Mouse (Mus musculus) heart, postnatal 10 days (tissue): Measurements from ENCODE around the gene Nat8f1. TPM values are rescaled to one million over a fixed set of nuclear protein-coding genes. Genes with fewer than 3 reads are reported as not detected.
"Not testable (repeated sequence)": the region's sequence is repeated elsewhere in the genome, so short reads cannot be mapped to it uniquely, and the experiment has no call there.

ENCODE experiments used
- DNase-seq, 2 experiments: peaks; one replicate each; pipeline ENCODE4 v3.0.0; 2021
- intact Hi-C: fragments of 180-260 bp; cut with DNase I; formaldehyde crosslinking; loops from one replicate; pipeline ENCODE4 v1.15.1; 2025
- total RNA-seq, 2 experiments: library from RNA; stranded (reverse); gene quantifications; 2 replicates each; pipeline ENCODE4 v1.2.3; 2021

Gene Nat8f1
- total RNA-seq, 2 experiments from 2014 or later: 1.4 to 2.1 TPM

- intact Hi-C loops: loop anchor here (10.0 kb wide), 2 partner anchors 255 to 445 kb away; no protein-coding TSS in a partner anchor
- DNase-seq: no peak
Measured at GRCm38 (mm10) chr6:85909704-85910103, 5.8 kb downstream of the Nat8f1 start.

DNA sequence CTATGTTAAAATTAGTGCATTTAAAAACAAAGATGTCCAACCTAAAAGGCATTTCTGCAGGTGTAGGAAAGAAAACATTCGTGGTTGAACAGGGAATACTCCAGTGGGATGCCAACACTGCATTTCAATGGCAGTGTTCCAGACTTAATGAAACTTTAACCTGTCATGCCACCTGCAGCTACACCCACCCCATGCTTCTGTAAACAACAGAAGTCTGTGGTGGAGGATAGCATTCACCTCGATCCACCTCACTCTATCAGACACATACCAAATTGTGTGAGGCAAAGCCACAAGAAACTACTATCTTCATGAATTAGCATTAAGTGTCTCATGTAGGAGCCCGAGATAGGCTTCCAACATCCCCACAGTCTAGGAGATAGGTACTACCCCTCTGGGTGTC is 7.1 kb downstream of the Nat8f1 start:
- DNase-seq: no peak
- intact Hi-C loops: loop anchor here (10.0 kb wide), 2 partner anchors 254 to 444 kb away; no protein-coding TSS in a partner anchor

- intact Hi-C loops: loop anchor here (10.0 kb wide), 2 partner anchors 252 to 442 kb away; no protein-coding TSS in a partner anchor
Measured at GRCm38 (mm10) chr6:85906911-85907351, 8.6 kb downstream of the Nat8f1 start.

GRCm38 (mm10) chr6:85904642-85905061 is 10.8 kb downstream of the Nat8f1 start, which contains the start of gene Nat8f4:
Gene Nat8f4 (minus strand): TSS chr6:85904884.
- peak; percentile 77 to 83 for DNase-seq
- intact Hi-C loops: loop anchor here (5.0 to 10.0 kb wide), 3 partner anchors 250 to 440 kb away; partner anchors contain the start of gene Alms1

More at GRCm38 (mm10) chr6:85906911-85907351, 8.6 kb downstream of the Nat8f1 start:
- DNase-seq: peak; percentile 21 to 27

- intact Hi-C loops: loop anchor here (5.0 to 10.0 kb wide), 3 partner anchors 248 to 438 kb away; partner anchors contain the start of gene Alms1
- no peak for DNase-seq
Measured at GRCm38 (mm10) chr6:85902303-85902702, 13.2 kb downstream of the Nat8f1 start.

- DNase-seq: not testable (repeated sequence)
- intact Hi-C loops: loop anchor here (5.0 kb wide), 1 partner anchor 67 kb away; the partner anchor contains the start of gene Nat8
Measured at GRCm38 (mm10) chr6:85898596-85899475, 16.7 kb downstream of the Nat8f1 start.

DNA sequence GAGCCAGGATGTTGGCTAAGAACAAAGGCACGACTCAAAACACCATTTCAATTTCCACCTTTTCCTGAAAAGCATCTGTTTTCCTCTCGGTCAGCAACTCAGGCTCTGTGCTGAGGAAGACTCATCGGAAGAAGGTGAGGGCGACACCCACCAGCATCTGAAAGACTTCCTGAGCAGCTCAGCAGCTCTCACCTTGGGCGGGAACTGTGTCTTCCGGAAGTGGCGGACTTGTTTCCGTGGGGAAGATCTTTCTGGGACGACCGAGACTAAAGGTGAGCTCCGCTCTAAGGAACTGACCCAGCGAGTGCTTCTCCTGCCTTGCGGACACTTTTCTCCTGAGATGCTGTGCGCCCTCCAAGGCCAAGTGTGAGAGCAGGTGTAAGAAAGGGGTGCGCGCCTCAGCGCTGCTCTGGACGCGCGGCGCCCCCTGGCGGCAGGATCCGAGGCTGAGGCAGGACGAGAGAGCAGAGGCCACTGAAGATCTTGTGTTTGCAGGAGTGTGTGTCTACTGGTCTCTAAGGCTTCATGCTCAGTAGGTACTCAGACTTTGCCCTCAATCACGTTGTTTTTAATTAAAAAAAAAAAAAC is 20.3 kb downstream of the Nat8f1 start:
- DNase-seq: peak in 1 of 2 experiments; percentile 22

DNA sequence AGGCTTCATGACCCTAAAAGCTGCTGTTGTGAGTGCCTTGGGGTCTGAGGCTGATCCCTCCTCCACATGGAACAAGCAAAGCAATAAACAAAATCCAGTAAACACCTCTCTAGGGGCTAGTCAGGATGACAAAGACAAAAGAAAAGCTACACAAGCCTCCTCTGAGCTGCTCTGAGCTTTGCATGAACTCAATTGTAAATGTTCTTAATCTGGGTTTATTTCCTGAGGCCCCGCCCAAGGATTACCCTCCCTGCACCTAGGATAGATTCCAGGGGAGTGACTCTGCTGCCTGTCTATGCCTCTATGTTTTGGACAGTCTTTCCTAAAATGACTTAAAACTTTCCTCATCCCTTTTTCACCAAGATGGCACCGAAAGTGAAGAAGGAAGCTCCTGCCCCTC is 26.5 kb downstream of the Nat8f1 start:
- intact Hi-C loops: no loop called here
- DNase-seq: no peak

More for the DNA sequence above, 20.3 kb downstream of the Nat8f1 start:
- intact Hi-C loops: loop anchor here (5.0 kb wide), 1 partner anchor 63 kb away; the partner anchor contains the start of gene Nat8

DNA sequence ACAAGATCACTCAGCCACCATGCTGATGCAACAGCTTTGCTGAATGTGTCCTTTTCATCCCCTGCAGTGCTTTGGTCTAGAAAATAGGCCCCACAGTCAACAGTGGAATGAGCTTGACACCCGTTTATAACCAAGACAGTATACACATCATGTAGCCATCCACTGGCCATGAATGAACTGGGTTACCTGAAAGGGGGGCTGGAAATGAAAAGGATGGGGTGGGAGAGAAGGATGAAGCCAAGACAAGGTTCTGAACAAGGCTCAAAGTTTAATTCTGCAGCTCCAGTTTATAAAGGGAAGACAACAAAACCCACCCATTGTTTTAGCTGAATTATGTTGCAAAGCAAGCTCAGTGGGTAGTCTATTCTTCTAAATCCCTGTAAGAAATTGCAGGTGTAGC is 31.2 kb downstream of the Nat8f1 start:
- intact Hi-C loops: no loop called here
- DNase-seq: no peak

- intact Hi-C loops, DNase-seq: not testable (repeated sequence)
Measured at GRCm38 (mm10) chr6:85883246-85883645, 32.2 kb downstream of the Nat8f1 start.

DNA sequence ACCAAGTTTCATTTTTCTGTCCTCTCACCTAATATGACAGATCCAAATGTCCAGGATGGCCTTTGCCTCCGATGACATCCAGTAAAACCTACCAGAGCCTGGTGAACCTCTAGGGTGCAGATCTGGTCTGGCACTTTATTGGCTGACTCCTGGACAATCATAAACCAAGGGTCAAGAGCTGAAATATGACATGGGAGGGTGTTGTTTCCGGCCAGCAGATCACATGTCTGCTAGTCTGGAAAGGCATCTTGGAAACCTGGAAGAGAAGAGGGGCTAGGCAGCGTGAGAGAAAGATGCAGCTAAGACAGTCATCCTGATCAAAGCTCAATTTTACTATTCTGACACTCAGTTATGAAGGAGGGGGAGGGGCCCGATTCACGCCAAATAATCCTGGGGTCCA is 46.5 kb downstream of the Nat8f1 start, which contains the start of gene Nat8f2:
TSS of gene Nat8f2 (minus strand) at position 153 of the 400 bp plus-strand sequence.
- DNase-seq, intact Hi-C loops: not testable (repeated sequence)

- intact Hi-C loops: no loop called here
Measured at GRCm38 (mm10) chr6:85867726-85868690, 47.5 kb downstream of the Nat8f1 start.

DNA sequence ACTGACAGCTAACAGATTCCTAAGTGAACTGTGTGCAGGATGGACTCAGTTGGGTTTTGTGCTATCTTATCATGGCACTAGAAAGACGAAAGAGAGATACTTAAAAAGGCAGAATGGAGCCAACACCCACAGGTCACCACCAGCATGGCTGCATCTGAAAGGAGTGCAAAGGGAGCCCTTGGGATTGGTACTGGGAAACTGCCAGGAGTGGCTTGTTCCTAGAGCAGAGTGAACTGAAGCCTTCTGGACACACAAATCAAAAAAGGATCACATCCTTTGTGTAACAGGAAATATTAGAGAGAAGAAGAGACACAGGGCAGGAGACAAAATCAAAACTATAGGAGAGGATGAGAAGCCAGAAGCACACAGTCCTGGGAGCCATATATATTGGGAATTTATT is 48.5 kb downstream of the Nat8f1 start:
- intact Hi-C loops: not testable (repeated sequence)

More at GRCm38 (mm10) chr6:85867726-85868690, 47.5 kb downstream of the Nat8f1 start:
- no peak for DNase-seq

DNA sequence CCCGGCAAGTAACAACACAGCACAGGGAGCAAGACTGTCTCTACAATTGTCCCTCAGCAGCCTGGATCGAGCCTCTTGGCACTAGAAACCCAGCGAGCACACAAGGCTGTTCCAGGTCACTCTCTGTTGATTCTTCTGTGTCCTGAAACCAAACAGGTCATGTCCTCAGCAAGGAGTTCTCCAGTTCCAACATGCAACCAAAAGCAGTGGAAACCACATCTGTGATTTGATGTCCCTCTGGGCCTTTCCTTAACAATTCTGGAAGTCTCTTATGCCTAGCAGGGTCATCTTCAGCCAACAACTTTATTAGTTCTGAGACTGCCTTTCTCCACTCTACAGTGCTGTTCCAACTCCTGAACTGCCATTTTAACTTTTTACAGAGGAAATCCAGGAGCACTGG is 49.3 kb downstream of the Nat8f1 start:
- intact Hi-C loops, DNase-seq: not testable (repeated sequence)

More for the DNA sequence above, 48.5 kb downstream of the Nat8f1 start:
- DNase-seq: not testable (repeated sequence)

GRCm38 (mm10) chr6:85864900-85865639 is 50.4 kb downstream of the Nat8f1 start:
- intact Hi-C loops: not testable (repeated sequence)
- peak; percentile 19 to 22 for DNase-seq

DNA sequence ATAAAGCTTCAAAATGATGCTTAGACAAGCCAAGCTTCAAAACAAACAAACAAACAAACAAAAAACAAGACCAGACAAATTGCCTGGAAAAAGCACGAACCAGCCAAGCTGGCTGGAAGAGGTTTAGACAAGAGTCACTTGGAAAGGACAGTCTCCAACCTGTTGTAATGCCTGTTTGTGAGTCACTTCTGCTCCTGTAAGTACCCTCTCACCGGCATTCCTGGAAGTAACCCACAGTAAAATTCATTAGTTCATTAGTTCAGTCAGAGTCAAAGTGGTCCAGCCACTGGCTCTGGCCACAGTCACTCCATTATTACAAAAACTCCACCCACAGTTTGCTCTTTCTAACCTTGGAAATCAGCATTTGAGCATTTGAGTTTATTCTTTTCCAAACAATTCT is 51.6 kb downstream of the Nat8f1 start:
- DNase-seq: no peak
- intact Hi-C loops: no loop called here

DNA sequence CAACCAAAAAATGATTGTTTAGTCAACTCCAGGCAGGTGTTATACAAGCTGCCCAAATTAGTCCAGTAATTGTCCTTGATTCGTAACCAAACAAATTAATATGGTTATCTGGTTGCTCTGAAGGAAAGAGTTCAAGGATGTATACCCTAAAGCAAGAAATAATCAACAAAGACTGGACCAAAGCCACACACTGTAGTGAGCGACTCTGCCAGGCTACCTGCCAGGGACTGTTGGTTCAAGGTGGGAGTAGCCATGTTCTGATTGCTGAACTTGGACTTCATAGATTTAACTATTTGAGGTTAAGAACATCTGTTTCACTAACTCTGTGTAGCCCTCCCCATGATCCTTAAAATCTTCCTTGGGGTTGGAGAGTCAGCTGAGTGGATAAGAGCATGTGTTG is 52.4 kb downstream of the Nat8f1 start:
- intact Hi-C loops: no loop called here
- no peak for DNase-seq

DNA sequence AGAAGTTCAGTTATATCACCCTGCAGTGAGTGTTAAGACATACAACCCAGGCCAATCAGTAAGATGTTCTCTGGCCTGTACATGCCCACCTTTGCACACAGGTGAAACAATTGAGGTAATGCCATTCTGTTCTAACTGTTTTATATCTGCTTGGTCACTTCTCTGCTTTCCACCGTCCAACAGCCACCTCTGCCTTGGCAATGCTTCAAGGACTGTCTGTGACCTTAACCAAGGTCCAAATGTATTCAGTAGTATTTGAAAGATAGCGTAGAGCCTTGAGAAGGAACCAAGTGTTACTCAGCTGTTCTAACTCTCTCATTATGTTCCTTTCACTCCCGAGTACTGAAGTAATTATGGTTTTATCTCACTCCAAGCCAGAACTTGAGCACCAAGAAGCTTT is 52.9 kb downstream of the Nat8f1 start:
- intact Hi-C loops: no loop called here
- DNase-seq: peak; percentile 17 to 20

DNA sequence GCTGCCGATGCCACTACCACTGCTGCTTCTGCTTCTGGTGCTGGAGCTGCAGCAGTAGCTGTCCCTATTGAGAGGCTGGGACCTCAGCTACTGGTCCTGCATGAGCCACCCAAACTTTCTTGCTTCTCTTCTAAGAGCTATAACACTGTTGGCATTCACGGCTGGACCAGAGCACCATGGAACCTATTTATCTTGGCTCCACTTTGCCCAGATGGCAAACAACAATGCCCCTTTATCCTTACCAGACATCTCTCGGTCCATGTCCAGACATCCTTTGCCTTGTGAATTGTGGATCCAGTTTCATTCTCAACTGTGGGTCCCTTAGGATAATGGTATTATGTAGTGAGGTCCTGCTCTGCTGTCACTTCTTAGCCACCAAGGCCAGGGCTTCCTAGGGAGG is 54.2 kb downstream of the Nat8f1 start:
- intact Hi-C loops: no loop called here
- no peak for DNase-seq
